Mouse (Mus musculus): ENCODE data around the gene Mad2l2.

DNA sequence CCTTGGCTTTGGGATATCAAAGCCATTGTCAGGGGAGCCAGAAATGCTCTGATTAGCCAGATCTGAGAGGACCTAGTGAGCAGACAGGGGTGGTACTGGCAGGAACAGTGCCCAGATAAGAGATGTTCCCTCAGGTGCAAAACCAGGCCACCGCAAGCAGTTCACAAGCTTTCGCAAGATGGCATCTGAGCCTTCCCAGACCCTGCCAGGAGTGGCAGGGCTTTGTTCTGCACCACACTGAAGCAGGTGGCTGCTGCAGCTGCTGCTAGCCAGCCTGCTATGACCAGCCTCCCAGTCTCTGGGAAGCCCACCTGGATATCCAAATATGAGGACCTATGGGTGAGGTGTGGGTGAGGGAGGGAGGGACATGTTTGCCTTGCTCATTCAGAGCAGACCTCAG, 32.2 kb upstream of the Mad2l2 start:
- TF ChIP-seq CTCF (IDR thresholded peaks at IDR 0.05; ENCODE audit: low read depth, low read length) (no peak), POLR2AphosphoS5 (IDR thresholded peaks at IDR 0.05; ENCODE audit: insufficient replicate concordance, low read depth, low read length) (no peak), GATA1 (IDR thresholded peaks at IDR 0.05; ENCODE audit: borderline replicate concordance, low read length) (no peak), TAL1 (conservative IDR thresholded peaks at IDR 0.05; ENCODE audit: low read depth, low read length) (no peak), GATA2 (IDR thresholded peaks at IDR 0.05; ENCODE audit: borderline replicate concordance, low read depth, low read length) (no peak)

Data from G1E (cell line).